Mouse (Mus musculus): Measurements from ENCODE around the gene Zbtb3.
"Not testable (repeated sequence)": the region's sequence is repeated elsewhere in the genome, so short reads cannot be mapped to it uniquely, and the experiment has no call there.

Gene Zbtb3

GRCm38 (mm10) chr19:8803879-8804660, 1.7 kb downstream of the Zbtb3 start:
- DNase-seq: no peak

GRCm38 (mm10) chr19:8806810-8807209, 4.5 kb downstream of the Zbtb3 start:
- no peak for DNase-seq

- no peak for DNase-seq
Observed at GRCm38 (mm10) chr19:8815812-8816211, 13.5 kb downstream of the Zbtb3 start.

GRCm38 (mm10) chr19:8817001-8817400, 14.6 kb downstream of the Zbtb3 start:
- no peak for DNase-seq

- no peak for DNase-seq
Observed at GRCm38 (mm10) chr19:8818301-8818798, 16.0 kb downstream of the Zbtb3 start.

GRCm38 (mm10) chr19:8818801-8819595, 16.6 kb downstream of the Zbtb3 start, which contains the start of gene Ttc9c:
Gene Ttc9c, minus strand, starts transcription at chr19:8819333.
- DNase-seq: peak; percentile 94

- peak; percentile 98 for DNase-seq
Observed at GRCm38 (mm10) chr19:8819596-8820423, 17.5 kb downstream of the Zbtb3 start, which contains the start of gene Hnrnpul2. Gene Hnrnpul2, plus strand, starts transcription at chr19:8820010.

- DNase-seq: no peak
Observed at GRCm38 (mm10) chr19:8820424-8820956, 18.1 kb downstream of the Zbtb3 start.

GRCm38 (mm10) chr19:8821146-8821545, 18.8 kb downstream of the Zbtb3 start:
- DNase-seq: no peak

GRCm38 (mm10) chr19:8822696-8823095, 20.3 kb downstream of the Zbtb3 start:
- peak; percentile 56 for DNase-seq

GRCm38 (mm10) chr19:8829660-8830059, 27.3 kb downstream of the Zbtb3 start, which contains the start of gene AC129217.1:
Gene AC129217.1, plus strand, starts transcription at chr19:8829773.
- no peak for DNase-seq

- DNase-seq: no peak
Observed at GRCm38 (mm10) chr19:8830664-8831063, 28.3 kb downstream of the Zbtb3 start.

- DNase-seq: no peak
Observed at GRCm38 (mm10) chr19:8831262-8831661, 28.9 kb downstream of the Zbtb3 start.

- DNase-seq: no peak
Observed at GRCm38 (mm10) chr19:8832971-8833370, 30.6 kb downstream of the Zbtb3 start.

- not testable (repeated sequence) for DNase-seq
Observed at GRCm38 (mm10) chr19:8836327-8836726, 34.0 kb downstream of the Zbtb3 start.

- peak; percentile 83 for DNase-seq
Observed at GRCm38 (mm10) chr19:8837251-8837791, 35.0 kb downstream of the Zbtb3 start, which contains the start of gene Bscl2. Gene Bscl2, plus strand, starts transcription at chr19:8837467.

- peak; percentile 59 for DNase-seq
Observed at GRCm38 (mm10) chr19:8838041-8838730, 35.8 kb downstream of the Zbtb3 start.

- peak; percentile 87 for DNase-seq
Observed at GRCm38 (mm10) chr19:8839103-8839907, 37.0 kb downstream of the Zbtb3 start, which contains the start of gene Gng3. Gene Gng3, minus strand, starts transcription at chr19:8839194.

GRCm38 (mm10) chr19:8839908-8840791, 37.8 kb downstream of the Zbtb3 start:
- peak; percentile 79 for DNase-seq

Data from cerebellum, adult 11 months (tissue).